Mouse (Mus musculus): ENCODE data around the gene Ccdc169.

Ccdc169 gene

DNA sequence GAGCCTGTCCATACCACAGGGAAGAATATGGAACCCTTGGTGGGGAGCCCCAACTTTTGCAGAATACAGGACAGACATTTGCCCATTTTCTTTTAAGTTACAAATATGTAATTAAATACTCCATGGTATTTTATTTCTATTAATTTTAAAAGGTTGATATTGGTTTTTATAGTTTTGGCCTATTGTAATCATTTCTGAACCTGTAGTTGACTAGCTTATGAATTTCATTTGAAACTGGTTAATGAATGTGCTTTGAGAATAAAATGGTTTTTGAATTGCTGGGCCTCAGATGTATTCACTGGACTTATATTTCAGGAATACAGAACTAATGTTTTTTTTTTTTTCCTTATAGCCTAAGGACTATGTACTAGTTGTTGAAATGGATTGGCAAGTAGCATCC is at the start of gene Ccdc169:
Gene Ccdc169, plus strand, starts transcription at position 301 of the 400 bp plus-strand sequence.
- ATAC-seq (ENCODE audit: insufficient number of reproducible peaks, low FRiP score, low TSS enrichment) = no peak

DNA sequence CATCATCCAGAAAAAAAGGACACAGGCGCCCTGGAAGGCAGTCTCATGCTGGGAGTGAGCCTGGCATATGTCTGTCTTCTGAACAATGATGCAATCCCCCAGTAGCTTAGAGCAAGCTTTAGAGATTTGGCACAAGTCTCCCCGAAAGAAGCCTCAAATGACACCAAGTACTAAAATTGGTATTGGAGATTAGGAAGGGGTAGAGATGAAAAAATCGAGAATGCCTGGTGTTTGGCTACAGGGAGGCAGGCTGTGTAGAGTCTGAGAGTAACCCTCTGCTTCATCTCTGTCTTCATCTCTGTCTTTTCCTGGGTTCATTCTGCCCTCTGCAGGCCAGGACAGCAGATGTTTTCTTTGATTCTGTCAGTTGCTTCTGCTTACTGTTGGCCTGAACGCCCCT is 49.8 kb upstream of the Ccdc169 start:
- no peak for ATAC-seq (ENCODE audit: insufficient number of reproducible peaks, low FRiP score, low TSS enrichment)

DNA sequence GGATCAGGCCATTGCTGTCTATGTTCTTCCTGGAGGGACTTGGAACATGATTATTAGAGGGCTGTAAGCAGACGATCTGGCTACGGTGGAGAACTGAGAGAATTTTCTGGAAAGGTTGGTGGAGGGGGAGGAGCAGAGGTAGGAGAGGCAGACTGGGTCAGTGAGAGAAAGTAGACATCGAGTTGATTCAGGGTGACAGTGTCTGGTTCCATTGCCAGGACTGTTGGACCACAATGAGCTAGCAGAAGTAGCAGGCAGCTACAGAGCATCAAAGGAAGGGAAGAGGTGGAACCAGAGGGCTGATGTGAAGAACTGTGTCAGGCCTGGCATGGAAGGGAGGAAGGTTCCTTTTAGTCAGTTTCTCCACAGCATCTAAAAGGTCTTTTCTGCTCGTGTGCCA is 48.8 kb upstream of the Ccdc169 start:
- no peak for ATAC-seq (ENCODE audit: insufficient number of reproducible peaks, low FRiP score, low TSS enrichment)

DNA sequence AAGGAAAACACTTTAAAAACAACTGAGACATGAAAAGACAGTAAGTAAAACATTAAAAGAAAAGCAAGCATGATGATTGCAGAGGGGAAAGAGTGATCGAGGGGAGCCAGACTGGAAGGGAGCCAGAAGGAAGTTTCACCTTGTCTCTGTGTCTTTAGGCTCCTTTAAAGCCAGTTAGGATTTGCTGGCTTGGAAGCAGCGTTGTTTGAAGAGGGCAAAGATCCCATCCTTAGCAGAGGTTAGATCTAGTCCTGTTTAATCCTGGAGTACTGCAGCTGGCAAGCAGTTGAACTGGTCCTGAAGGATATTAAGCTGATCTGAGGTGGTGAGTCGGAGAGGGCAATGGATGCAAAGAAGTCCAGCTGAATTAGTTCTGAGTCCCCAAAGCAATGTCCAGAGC is 48.3 kb upstream of the Ccdc169 start:
- ATAC-seq (ENCODE audit: insufficient number of reproducible peaks, low FRiP score, low TSS enrichment) = no peak

DNA sequence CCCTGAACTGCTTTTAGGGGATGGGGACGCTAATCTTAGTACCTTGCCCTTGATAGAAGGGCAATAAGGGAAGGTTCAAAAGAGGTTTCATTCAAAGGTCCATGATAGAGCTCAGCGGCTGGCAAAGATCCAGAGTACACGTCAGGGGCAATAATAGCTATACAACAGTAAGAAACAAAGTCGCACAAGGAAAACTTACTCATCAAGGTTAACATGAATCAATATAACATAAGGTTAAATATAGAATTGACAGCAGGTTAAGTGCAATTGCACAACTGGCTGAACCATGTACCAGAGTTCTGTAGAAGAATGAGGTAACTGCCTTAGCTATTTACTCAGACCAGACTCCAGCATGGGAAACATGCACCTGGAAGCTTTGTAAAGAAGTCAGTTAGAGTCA is 47.8 kb upstream of the Ccdc169 start:
- no peak for ATAC-seq (ENCODE audit: insufficient number of reproducible peaks, low FRiP score, low TSS enrichment)

DNA sequence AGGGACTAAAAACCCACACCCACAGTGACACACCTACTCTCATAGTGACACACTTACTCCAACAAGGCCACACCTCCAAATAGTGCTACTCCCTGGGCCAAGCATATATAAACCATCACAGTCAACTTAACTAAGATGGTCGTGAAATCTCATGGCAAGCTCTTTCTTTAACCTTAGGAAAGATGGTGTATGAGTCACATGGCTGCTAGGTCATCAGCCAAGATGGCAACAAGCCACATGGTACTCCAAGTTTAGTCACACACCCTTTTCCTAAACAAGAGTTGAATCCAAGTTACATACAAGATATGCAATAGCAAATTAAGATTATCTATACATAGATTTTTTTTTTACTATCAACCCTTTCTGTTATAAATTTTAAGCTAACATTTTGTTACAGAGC is 44.0 kb upstream of the Ccdc169 start:
- no peak for ATAC-seq (ENCODE audit: insufficient number of reproducible peaks, low FRiP score, low TSS enrichment)

DNA sequence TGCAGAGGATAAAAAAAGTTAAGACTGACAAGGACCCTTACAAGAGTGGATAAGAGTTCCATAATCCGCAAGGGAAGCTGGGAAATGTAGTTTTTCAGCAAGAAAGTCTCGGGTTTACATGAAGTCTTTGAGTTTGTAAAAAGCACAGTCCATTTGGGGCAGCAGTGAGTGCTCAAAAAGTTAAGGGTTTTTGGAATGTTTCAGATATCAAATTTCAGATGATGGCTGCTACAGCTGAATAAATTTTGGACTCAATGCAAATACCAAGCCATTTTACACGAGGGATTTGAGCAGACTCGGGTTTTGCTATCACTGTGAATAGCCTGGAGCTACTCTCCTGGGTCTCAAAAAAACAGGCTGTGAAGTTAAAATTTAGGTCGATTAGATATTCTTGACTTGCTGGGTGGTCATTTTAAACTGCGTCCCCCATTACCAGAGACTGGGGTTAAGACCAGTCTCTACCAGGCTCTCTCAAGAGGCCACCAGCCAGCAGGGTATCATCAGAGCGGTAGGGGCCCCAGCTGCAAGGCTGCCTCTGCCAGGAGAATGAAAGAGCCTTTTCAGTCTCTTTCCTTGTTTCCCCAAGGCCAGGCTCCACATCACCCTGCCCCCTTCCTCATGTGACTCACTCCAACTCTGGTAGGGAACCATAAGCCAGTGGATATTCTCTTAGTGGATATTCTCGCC is 41.0 kb upstream of the Ccdc169 start:
- ATAC-seq (ENCODE audit: insufficient number of reproducible peaks, low FRiP score, low TSS enrichment) = no peak

DNA sequence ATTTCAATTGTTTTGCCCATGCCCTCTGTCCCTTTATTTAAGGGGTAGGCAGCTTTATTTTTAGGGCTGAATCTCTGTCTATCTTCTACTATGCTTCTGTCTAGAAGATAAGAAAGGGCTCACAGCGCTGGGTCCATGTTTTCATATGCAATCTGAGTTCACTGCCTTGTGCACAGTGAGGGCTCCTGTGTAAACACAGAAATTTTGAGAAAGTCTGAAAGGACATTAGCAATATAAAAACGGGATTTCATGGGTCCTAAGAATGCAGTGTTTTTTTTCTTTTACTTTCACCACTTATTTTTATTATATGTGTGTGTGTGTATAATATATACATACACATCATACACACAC is 40.5 kb upstream of the Ccdc169 start:
- ATAC-seq (ENCODE audit: insufficient number of reproducible peaks, low FRiP score, low TSS enrichment) = no peak

DNA sequence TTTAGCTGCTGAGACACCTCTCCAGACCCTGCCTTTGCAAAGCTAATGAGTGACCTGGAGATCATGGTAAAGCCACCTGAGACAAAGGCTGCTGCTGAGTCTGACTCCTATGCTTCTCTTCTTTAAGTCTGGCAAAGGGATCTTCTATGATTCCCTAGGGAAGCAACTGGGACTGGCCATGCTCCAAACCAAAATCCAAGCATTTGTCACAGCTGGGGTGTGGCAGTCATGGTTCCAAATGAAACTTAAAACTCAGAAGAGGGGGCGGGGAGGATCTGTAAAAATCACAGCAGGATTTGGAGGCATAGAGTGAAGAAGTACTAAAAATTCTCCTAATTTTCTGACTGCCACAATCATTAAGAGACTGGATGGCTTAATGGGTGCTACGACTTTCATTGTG is 40.0 kb upstream of the Ccdc169 start:
- ATAC-seq (ENCODE audit: insufficient number of reproducible peaks, low FRiP score, low TSS enrichment) = no peak

DNA sequence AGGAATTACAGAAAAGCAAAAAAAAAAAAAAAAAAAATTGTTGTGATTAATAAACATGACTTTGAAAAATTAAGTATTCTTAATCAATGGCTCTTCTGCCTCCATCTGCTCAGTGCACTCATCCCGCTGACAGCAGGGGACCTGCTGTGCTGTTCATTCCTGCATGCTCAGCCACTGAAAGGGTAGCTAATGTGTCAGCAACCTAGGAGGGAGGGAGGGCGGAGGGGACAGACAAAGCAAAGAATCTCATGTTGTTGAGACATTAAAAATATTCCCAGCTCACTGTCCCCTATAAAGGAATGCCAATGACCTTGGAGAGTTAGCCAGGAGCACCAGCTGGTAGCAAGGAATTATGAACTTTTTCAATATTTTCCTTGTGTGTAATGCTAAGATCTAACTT is 39.1 kb upstream of the Ccdc169 start:
- ATAC-seq (ENCODE audit: insufficient number of reproducible peaks, low FRiP score, low TSS enrichment) = no peak

DNA sequence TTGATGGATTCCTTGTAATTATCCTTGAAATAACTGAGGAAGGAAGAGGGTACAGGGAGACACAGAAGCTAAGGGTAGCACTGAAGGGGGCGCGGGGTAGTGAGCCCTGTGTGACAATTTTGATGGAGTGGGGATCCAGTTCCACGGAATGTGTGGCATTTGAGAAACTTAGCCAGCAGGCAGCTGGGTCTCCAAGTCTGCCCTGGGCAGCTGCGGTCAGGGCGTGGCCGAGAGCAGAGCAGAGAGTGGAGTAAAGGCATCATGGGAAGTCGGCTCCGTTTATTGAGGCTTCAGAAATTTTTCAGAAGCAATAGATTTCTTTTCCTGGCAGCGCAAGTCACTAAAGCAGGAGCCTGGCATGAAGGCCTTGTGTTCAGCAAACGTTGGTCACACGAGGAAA is 38.1 kb upstream of the Ccdc169 start:
- no peak for ATAC-seq (ENCODE audit: insufficient number of reproducible peaks, low FRiP score, low TSS enrichment)

DNA sequence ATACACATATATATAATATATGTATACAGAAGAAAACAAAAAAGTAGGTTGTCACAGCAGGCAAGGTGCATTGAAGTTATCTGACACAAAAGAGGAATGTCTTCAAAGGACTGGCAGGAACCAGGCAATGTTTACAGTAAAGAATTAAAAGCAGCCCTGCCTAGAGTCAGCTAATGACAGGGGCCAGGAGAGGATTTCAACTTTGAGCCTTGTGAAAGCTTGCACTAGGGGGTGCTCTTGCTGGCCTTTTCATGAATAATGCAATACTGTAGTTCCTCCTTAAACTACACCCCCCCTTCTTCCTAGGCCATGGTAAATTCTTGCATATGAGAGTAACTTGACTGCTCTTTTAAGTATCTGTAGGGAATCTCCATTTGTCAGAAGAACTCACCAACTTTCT is 36.0 kb upstream of the Ccdc169 start:
- no peak for ATAC-seq (ENCODE audit: insufficient number of reproducible peaks, low FRiP score, low TSS enrichment)

DNA sequence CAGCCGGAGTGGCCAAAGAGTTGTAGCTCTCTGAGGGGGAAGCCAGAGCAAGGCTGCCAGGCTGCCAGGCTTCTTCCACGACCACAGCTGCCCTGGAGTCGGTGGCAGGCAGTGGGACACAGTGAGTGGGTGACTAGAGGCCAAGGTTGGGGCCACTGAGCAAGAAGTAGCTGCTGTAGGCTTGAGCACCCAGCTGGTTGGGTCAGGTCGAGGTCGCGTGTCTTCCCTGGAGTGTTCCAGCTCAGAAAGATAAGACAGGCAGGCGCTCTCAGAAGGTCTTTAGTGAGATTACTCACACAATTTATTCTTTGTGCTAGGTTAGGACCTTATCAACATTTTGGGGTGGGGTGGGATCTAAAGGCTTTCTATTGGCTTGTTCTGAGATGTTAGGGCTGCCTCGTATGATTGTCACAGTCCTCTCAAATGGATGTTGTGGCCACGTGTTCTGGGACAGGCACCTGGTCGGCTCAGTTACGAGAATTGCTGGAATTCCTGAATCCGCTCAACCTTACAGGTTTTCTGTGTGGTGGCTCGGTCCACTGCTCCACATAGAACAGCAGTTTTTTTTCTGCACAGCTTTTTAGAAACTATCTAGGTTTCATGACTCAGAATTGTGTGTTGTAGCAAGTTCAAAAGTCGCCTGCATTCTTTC is 31.6 kb upstream of the Ccdc169 start:
- ATAC-seq (ENCODE audit: insufficient number of reproducible peaks, low FRiP score, low TSS enrichment) = no peak

DNA sequence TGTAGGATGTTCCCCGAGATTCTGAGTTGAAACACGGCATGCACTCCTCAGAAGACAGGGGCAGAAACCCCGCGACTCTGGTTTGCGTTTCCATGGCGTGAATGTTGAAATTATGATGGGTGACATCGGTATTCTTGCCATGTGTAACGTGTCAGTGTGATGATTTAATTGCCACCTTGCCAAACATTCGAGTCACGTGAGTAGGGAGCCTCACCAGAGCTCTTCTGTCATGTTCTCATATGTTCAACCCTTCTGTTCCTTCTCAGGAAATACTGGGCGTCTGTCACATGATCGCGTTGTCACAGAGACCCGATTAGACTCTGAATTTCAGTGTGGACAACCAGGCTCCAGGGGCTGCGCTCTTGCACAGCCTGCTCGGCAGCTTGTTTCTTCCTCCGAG is 31.1 kb upstream of the Ccdc169 start:
- no peak for ATAC-seq (ENCODE audit: insufficient number of reproducible peaks, low FRiP score, low TSS enrichment)

DNA sequence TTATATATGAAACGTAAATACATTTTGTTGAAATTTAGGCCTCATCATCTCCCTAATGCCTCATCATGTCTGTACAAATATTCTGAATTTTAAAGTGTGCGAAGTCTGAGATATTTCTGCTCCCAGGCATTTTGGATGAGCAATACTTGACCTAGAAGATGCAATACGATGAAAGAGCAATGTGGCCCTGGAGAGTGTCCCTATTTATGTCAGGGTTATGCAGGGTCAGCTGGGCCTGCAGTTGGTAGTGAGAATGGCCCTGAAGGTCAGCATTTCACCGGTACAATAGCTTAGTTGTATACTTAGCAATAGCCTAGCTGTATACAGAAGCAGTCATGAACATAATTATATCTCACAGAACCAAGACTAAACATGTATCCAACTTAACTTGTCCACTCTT is 28.0 kb upstream of the Ccdc169 start:
- no peak for ATAC-seq (ENCODE audit: insufficient number of reproducible peaks, low FRiP score, low TSS enrichment)

DNA sequence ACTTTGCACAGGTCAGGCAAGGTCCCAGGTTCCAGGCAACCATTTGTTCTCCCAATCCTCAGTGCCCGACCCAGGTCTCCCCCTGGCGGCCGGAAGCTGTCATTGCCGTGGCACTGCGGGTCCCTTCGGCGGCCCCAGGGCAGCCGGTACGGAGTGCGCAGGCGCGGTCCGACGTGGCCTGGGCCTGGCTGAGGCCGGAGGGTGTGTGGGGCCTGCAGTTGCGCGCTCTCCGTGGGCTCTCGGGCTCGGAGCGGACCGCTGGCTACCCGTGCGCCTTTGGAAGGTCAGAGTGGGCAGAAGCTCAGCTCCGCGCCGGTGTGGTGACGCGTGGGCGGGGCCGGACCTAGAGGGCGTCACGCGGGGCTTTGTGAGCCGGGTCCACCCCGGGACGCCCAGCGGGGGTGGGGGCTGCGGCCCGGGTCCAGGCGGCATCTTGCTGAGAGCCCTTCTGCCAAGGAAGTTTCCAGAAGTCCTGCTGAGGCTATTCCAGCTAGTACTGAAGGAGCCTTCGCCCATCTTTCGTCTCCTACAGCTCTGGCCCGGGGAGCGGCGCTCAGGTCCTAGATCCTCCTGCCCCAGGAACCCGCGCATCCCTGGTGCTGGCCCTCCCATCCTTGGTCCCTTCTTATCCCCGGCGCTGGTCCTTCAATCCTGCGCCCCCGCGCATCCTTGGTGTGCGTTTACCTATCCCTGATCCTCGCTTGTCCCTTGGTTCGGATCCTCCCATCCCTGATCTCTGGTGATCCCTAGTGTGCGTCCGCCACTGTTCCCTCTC is 25.0 kb upstream of the Ccdc169 start, which contains the start of gene Spg20:
Gene Spg20, plus strand, starts transcription at position 174 of the 775 bp plus-strand sequence.
- peak; percentile 97 for ATAC-seq (ENCODE audit: insufficient number of reproducible peaks, low FRiP score, low TSS enrichment)

DNA sequence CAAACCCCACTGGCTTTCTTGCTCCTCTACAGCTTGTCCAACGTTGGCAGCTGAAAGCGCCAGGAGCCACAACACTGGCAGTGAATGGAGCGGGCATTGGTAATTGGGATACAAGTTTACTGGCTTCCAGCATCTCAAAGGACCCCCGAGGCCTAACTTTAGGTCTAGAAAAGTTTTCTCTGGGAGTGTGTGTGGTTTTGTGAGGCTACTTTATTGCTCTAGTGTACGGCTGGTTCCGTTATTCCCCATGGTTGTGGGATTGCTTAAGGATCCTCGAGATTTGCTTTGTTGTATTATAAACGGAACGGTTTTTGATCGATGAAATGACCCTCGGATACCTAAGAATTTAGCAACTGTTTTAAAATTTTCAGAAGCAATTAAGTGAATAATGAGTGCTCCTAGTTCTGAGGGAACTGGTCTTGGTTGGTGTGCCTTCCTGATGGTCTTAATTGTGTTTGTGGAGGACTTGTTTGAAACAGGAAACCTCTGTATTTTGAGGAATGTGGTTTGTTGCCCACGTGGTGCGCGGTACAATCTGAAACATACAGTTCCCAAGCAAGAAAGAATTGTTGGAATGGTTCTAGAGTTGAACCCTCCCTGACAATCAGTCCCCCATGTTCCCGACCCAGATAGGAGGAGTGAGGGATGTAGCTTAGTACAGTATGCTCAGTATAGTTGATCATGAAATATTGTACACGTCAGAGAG is 24.3 kb upstream of the Ccdc169 start:
- ATAC-seq (ENCODE audit: insufficient number of reproducible peaks, low FRiP score, low TSS enrichment) = no peak

DNA sequence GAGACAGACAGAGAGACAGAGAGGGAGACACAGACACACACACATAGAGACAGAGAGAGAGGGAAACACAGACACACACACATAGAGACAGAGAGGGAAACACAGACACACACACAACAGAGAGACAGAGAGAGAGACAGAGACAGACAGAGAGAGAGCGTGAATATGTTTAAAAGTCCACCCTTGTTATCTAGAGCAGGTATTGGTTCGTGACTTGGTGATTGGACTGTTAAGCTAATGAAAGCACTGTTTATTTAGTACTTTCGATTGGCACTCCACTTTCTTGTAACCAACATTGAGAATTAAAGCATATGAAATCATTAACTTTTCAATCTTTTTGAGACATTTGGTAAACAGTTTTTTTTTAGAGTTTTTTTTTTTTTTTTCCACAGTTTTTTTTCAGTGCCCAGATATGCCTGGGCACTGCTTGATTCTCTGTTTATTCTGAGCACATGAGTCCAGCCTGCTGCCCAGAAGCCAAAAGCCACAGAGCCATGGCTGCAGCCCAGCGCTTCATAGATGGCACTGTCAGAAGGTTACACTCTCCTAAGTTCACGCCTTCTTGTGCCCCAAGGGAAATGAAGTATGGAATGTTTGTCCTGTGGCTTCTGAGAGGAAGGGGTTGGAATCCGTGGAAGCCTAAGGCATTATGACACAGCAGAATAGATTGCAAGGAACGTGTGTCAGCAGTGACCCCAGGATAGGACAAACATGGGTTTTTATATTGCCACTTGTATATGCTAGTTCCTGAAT is 22.6 kb upstream of the Ccdc169 start:
- ATAC-seq (ENCODE audit: insufficient number of reproducible peaks, low FRiP score, low TSS enrichment) = no peak

DNA sequence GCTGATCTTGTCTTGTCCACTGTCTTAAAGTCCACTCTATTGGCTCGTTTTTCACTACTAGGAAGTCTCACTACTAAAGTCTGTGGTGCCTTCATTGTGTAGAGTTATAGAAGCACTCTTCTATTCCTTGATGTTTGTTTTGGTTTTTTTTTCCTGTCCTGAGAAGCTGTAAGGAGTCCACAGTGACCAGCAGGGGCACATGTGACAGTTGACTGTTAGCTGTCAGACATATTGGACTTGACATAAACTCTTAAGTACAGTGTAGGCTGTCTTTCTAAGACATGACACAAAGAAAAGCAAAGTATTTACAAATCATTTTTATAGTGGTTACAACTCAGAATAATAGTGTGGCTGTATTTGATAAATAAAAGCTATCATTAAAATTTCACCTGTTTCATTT is 22.1 kb upstream of the Ccdc169 start:
- ATAC-seq (ENCODE audit: insufficient number of reproducible peaks, low FRiP score, low TSS enrichment) = no peak

DNA sequence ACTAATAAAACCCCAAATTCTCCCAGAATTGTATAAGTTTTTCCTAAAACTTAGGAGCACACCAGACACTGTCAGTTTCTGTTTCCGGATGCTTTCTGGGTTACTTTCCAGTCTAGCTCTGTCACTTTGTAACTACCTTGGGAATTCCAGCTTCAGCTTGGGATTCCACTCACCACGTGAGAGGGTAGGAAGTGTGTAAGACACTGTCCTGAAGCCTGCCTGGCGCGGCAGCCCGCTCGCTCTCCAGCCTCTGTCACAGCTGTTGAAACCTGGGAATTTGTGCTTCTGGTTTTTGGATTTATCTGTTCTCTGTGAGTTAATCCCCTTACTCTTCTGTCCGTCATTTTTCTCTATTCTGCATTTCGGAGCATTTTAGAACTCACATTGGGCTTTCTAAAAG is 21.1 kb upstream of the Ccdc169 start:
- ATAC-seq (ENCODE audit: insufficient number of reproducible peaks, low FRiP score, low TSS enrichment) = no peak

Data from cerebellum, adult (tissue).